Mouse (Mus musculus): ENCODE results near the gene Gm49322.

The Gm49322 gene

GRCm38 (mm10) chr10:80655406-80656129 is 49.7 kb downstream of the Gm49322 start:
- DNase-seq (ENCODE audit: low spot score in 2 of 2), result no peak

- peak; percentile 91 for DNase-seq (ENCODE audit: low spot score in 2 of 2)
Observed at GRCm38 (mm10) chr10:80656130-80656862, 50.5 kb downstream of the Gm49322 start.

GRCm38 (mm10) chr10:80656863-80657623 is 51.2 kb downstream of the Gm49322 start, which contains the start of gene Btbd2:
Gene Btbd2 (minus strand): TSS chr10:80657071.
- DNase-seq (ENCODE audit: low spot score in 2 of 2), result no peak

- DNase-seq (ENCODE audit: low spot score in 2 of 2), result no peak
Observed at GRCm38 (mm10) chr10:80658194-80658840, 52.5 kb downstream of the Gm49322 start.

GRCm38 (mm10) chr10:80658841-80659202 is 53.0 kb downstream of the Gm49322 start:
- no peak for DNase-seq (ENCODE audit: low spot score in 2 of 2)

GRCm38 (mm10) chr10:80659213-80659612 is 53.4 kb downstream of the Gm49322 start:
- DNase-seq (ENCODE audit: low spot score in 2 of 2), result peak; percentile 70 to 81

GRCm38 (mm10) chr10:80661149-80661548 is 55.3 kb downstream of the Gm49322 start:
- no peak for DNase-seq (ENCODE audit: low spot score in 2 of 2)

GRCm38 (mm10) chr10:80663485-80664196 is 57.8 kb downstream of the Gm49322 start:
- no peak for DNase-seq (ENCODE audit: low spot score in 2 of 2)

- DNase-seq (ENCODE audit: low spot score in 2 of 2), result peak in 1 of 2 experiments; percentile 39
Observed at GRCm38 (mm10) chr10:80664197-80665015, 58.6 kb downstream of the Gm49322 start.

- no peak for DNase-seq (ENCODE audit: low spot score in 2 of 2)
Observed at GRCm38 (mm10) chr10:80665016-80665380, 59.2 kb downstream of the Gm49322 start.

Data from frontal cortex, postnatal 36 days (tissue).